Mouse (Mus musculus) lung, postnatal 10 days (tissue): Measurements from ENCODE around the gene Ern1.
"Not testable (repeated sequence)": the region's sequence is repeated elsewhere in the genome, so short reads cannot be mapped to it uniquely, and the experiment has no call there.

ENCODE experiments used
- DNase-seq: peaks from one replicate; pipeline ENCODE4 v3.0.0; 2021

Ern1 gene

GRCm38 (mm10) chr11:106502631-106503424 lies 15.2 kb upstream of the Ern1 start:
- no peak for DNase-seq

- DNase-seq: no peak
Observed at GRCm38 (mm10) chr11:106502159-106502505, 14.5 kb upstream of the Ern1 start.

GRCm38 (mm10) chr11:106501308-106502158 lies 13.9 kb upstream of the Ern1 start:
- DNase-seq: peak; percentile 90

- peak; percentile 97 for DNase-seq
Observed at GRCm38 (mm10) chr11:106500393-106501307, 13.0 kb upstream of the Ern1 start.

GRCm38 (mm10) chr11:106498739-106499379 lies 11.2 kb upstream of the Ern1 start:
- DNase-seq: no peak

- no peak for DNase-seq
Observed at GRCm38 (mm10) chr11:106497926-106498325, 10.3 kb upstream of the Ern1 start.

GRCm38 (mm10) chr11:106497009-106497408 lies 9.4 kb upstream of the Ern1 start:
- DNase-seq: not testable (repeated sequence)

- DNase-seq: no peak
Observed at GRCm38 (mm10) chr11:106492984-106493669, 5.5 kb upstream of the Ern1 start.

- peak; percentile 83 for DNase-seq
Observed at GRCm38 (mm10) chr11:106491393-106491792, 3.7 kb upstream of the Ern1 start.

GRCm38 (mm10) chr11:106490600-106490999 lies 2.9 kb upstream of the Ern1 start:
- not testable (repeated sequence) for DNase-seq

GRCm38 (mm10) chr11:106490057-106490456 lies 2.4 kb upstream of the Ern1 start:
- DNase-seq: no peak

GRCm38 (mm10) chr11:106489036-106489693 lies 1.5 kb upstream of the Ern1 start:
- DNase-seq: no peak

GRCm38 (mm10) chr11:106488126-106488561 lies 492 bp upstream of the Ern1 start:
- peak; percentile 64 for DNase-seq

GRCm38 (mm10) chr11:106486866-106487732 lies 553 bp downstream of the Ern1 start:
- no peak for DNase-seq

GRCm38 (mm10) chr11:106486042-106486865 lies 1.4 kb downstream of the Ern1 start:
- no peak for DNase-seq

GRCm38 (mm10) chr11:106485611-106486010 lies 2.0 kb downstream of the Ern1 start:
- no peak for DNase-seq

GRCm38 (mm10) chr11:106484875-106485274 lies 2.8 kb downstream of the Ern1 start:
- no peak for DNase-seq

- DNase-seq: no peak
Observed at GRCm38 (mm10) chr11:106482867-106483266, 4.8 kb downstream of the Ern1 start.

- no peak for DNase-seq
Observed at GRCm38 (mm10) chr11:106481651-106482050, 6.0 kb downstream of the Ern1 start.
